Mouse (Mus musculus) liver, embryonic 15.5 days (tissue): ENCODE results near the gene Intu. TPM values are rescaled to one million over a fixed set of nuclear protein-coding genes. Genes with fewer than 3 reads are reported as not detected.
A peak's percentile ranks its signal among the peaks of the same experiment; 100 is the strongest.

Experiments used
- ATAC-seq: fragments of 200-750 bp; cut with Nextera tagmentation; 2 replicates; pipeline ENCODE4 v1.8.0; 2017; ENCODE audit warnings: moderate number of reproducible peaks, mild to moderate bottlenecking, moderate library complexity; ENCODE audit not compliant: insufficient read depth
- H3K27ac ChIP-seq: fragments of 300-500 bp; sonication (generic); replicated peaks from 2 replicates; pipeline ENCODE4 v1.5.1; 2015; ENCODE audit warnings: mild to moderate bottlenecking, inconsistent platforms
- H3K27me3 ChIP-seq: fragments of 300-500 bp; sonication (generic); 2 replicates; pipeline ENCODE4 v1.6.1; 2015; ENCODE audit warnings: mild to moderate bottlenecking, inconsistent platforms
- H3K36me3 ChIP-seq: fragments of 300-500 bp; sonication (generic); replicated peaks from 2 replicates; pipeline ENCODE4 v1.6.1; 2015; ENCODE audit warnings: moderate library complexity, mild to moderate bottlenecking, inconsistent platforms
- H3K4me1 ChIP-seq: fragments of 300-500 bp; sonication (generic); replicated peaks from 2 replicates; pipeline ENCODE4 v1.6.1; 2015; ENCODE audit warnings: inconsistent platforms
- H3K4me2 ChIP-seq: fragments of 300-500 bp; sonication (generic); 2 replicates; pipeline ENCODE4 v1.6.1; 2015; ENCODE audit warnings: moderate library complexity, mild to moderate bottlenecking, inconsistent platforms
- H3K4me3 ChIP-seq: fragments of 300-500 bp; sonication (generic); replicated peaks from 2 replicates; pipeline ENCODE4 v1.5.1; 2015; ENCODE audit warnings: mild to moderate bottlenecking, inconsistent platforms
- H3K9ac ChIP-seq: fragments of 300-500 bp; sonication (generic); 2 replicates; pipeline ENCODE4 v1.6.1; 2015; ENCODE audit warnings: moderate library complexity, mild to moderate bottlenecking, inconsistent platforms
- H3K9me3 ChIP-seq: fragments of 300-500 bp; sonication (generic); replicated peaks from 2 replicates; pipeline ENCODE4 v1.6.1; 2016; ENCODE audit warnings: inconsistent platforms
- WGBS: fragments of 180-500 bp; shearing (Covaris S2); methylation state at CpG from one replicate; pipeline ENCODE4 v1.1.7; 2015; ENCODE audit warnings: mixed read lengths; ENCODE audit not compliant: insufficient replicate concordance; 5-methylcytosine and 5-hydroxymethylcytosine counted together
- polyA plus RNA-seq: library from polyadenylated mRNA; unstranded; fragments of >200 nt; fragmentation: Nextera tagmentation; extraction: Ambion mirVana; gene quantifications from 2 replicates; pipeline ENCODE4 v1.2.1, GENCODE M21; 2015

The Intu gene
- polyA plus RNA-seq, 1 experiment from 2014 or later, result 0.69 TPM

GRCm38 (mm10) chr3:40512936-40513829 is 17.9 kb upstream of the Intu start:
- WGBS, result 75% methylated on average over 13 of the region's 13 CpGs

GRCm38 (mm10) chr3:40518240-40518639 is 12.8 kb upstream of the Intu start:
- no peak overlapping the region for H3K27ac ChIP-seq
- WGBS, result 44% methylated on average over 3 of the region's 3 CpGs
- H3K4me2 ChIP-seq, result no peak overlapping the region
- H3K9me3 ChIP-seq, result no peaks in the 10 kb centered on the region
- H3K9ac ChIP-seq, result no peak overlapping the region
- no peak overlapping the region for H3K4me3 ChIP-seq
- H3K36me3 ChIP-seq, result no peaks in the 10 kb centered on the region
- H3K27me3 ChIP-seq, result no peaks in the 10 kb centered on the region
- peaks cover 6% of the 10 kb centered on the region; the same call in 1 of the 2 replicates for H3K4me1 ChIP-seq
- ATAC-seq, result no peak

More at GRCm38 (mm10) chr3:40512936-40513829, 17.9 kb upstream of the Intu start:
- H3K27me3 ChIP-seq, result no peaks in the 10 kb centered on the region
- H3K4me1 ChIP-seq, result no peaks in the 10 kb centered on the region
- H3K27ac ChIP-seq, result no peak overlapping the region
- no peak overlapping the region for H3K9ac ChIP-seq
- no peak overlapping the region for H3K4me2 ChIP-seq
- H3K9me3 ChIP-seq, result no peaks in the 10 kb centered on the region
- no peak for ATAC-seq
- no peak overlapping the region for H3K4me3 ChIP-seq
- no peaks in the 10 kb centered on the region for H3K36me3 ChIP-seq

GRCm38 (mm10) chr3:40519555-40519954 is 11.5 kb upstream of the Intu start:
- Histone ChIP-seq H3K9me3 (no peaks in the 10 kb centered on the region), H3K4me1 (peaks cover 7% of the 10 kb centered on the region; the same call in 1 of the 2 replicates)
- no peak for ATAC-seq

GRCm38 (mm10) chr3:40520567-40520966 is 10.5 kb upstream of the Intu start:
- no peak overlapping the region for H3K27ac ChIP-seq
- ATAC-seq, result no peak

More at GRCm38 (mm10) chr3:40519555-40519954, 11.5 kb upstream of the Intu start:
- Histone ChIP-seq H3K4me3 (no peak overlapping the region), H3K4me2 (no peak overlapping the region), H3K27me3 (no peaks in the 10 kb centered on the region), H3K27ac (no peak overlapping the region), H3K9ac (no peak overlapping the region), H3K36me3 (no peaks in the 10 kb centered on the region)
- 48% methylated on average over 3 of the region's 3 CpGs for WGBS

GRCm38 (mm10) chr3:40522446-40522845 is 8.6 kb upstream of the Intu start:
- H3K9ac ChIP-seq, result no peak overlapping the region
- 37% methylated on average over 6 of the region's 6 CpGs for WGBS
- H3K27me3 ChIP-seq, result no peaks in the 10 kb centered on the region
- H3K4me3 ChIP-seq, result no peak overlapping the region
- H3K36me3 ChIP-seq, result no peaks in the 10 kb centered on the region
- peak overlapping the region; percentile 37 for H3K4me2 ChIP-seq
- H3K9me3 ChIP-seq, result no peaks in the 10 kb centered on the region
- ATAC-seq, result no peak
- peaks cover 7% of the 10 kb centered on the region; the same call in 1 of the 2 replicates for H3K4me1 ChIP-seq
- H3K27ac ChIP-seq, result no peak overlapping the region

More at GRCm38 (mm10) chr3:40520567-40520966, 10.5 kb upstream of the Intu start:
- no peak overlapping the region for H3K4me3 ChIP-seq
- no peak overlapping the region for H3K4me2 ChIP-seq
- no peaks in the 10 kb centered on the region for H3K36me3 ChIP-seq
- H3K9ac ChIP-seq, result no peak overlapping the region
- no peaks in the 10 kb centered on the region for H3K27me3 ChIP-seq
- peaks cover 7% of the 10 kb centered on the region; the same call in 1 of the 2 replicates for H3K4me1 ChIP-seq
- 71% methylated on average over 3 of the region's 3 CpGs for WGBS
- H3K9me3 ChIP-seq, result no peaks in the 10 kb centered on the region

GRCm38 (mm10) chr3:40522846-40523245 is 8.2 kb upstream of the Intu start:
- no peaks in the 10 kb centered on the region for H3K9me3 ChIP-seq
- no peak overlapping the region for H3K9ac ChIP-seq
- no peak overlapping the region for H3K4me3 ChIP-seq
- no peak overlapping the region for H3K27ac ChIP-seq
- no peak for ATAC-seq
- 46% methylated on average over 14 of the region's 14 CpGs for WGBS
- peaks cover 10% of the 10 kb centered on the region; the same call in 1 of the 2 replicates for H3K4me1 ChIP-seq
- H3K36me3 ChIP-seq, result no peaks in the 10 kb centered on the region
- no peaks in the 10 kb centered on the region for H3K27me3 ChIP-seq
- peak overlapping the region; percentile 37 for H3K4me2 ChIP-seq

- 14% methylated on average over 7 of the region's 7 CpGs for WGBS
- peaks cover 15% of the 10 kb centered on the region for H3K4me1 ChIP-seq
- no peaks in the 10 kb centered on the region for H3K9me3 ChIP-seq
- H3K27ac ChIP-seq, result no peak overlapping the region
- no peak for ATAC-seq
- no peak overlapping the region for H3K9ac ChIP-seq
- no peaks in the 10 kb centered on the region for H3K27me3 ChIP-seq
- no peak overlapping the region for H3K4me3 ChIP-seq
- H3K4me2 ChIP-seq, result peak overlapping the region; percentile 37
- H3K36me3 ChIP-seq, result no peaks in the 10 kb centered on the region
Measured at GRCm38 (mm10) chr3:40523371-40523783, 7.7 kb upstream of the Intu start.

- Histone ChIP-seq H3K9me3 (no peaks in the 10 kb centered on the region), H3K27ac (no peak overlapping the region), H3K4me1 (peaks cover 24% of the 10 kb centered on the region), H3K4me2 (no peak overlapping the region), H3K27me3 (no peaks in the 10 kb centered on the region; the same call in 1 of the 2 replicates), H3K36me3 (no peaks in the 10 kb centered on the region), H3K4me3 (no peak overlapping the region), H3K9ac (no peak overlapping the region)
- 59% methylated on average over 7 of the region's 7 CpGs for WGBS
- no peak for ATAC-seq
Measured at GRCm38 (mm10) chr3:40524841-40525240, 6.2 kb upstream of the Intu start.

- 11% methylated on average over 4 of the region's 4 CpGs for WGBS
- Histone ChIP-seq H3K4me3 (no peak overlapping the region), H3K36me3 (no peaks in the 10 kb centered on the region), H3K4me1 (peaks cover 24% of the 10 kb centered on the region), H3K27ac (no peak overlapping the region), H3K27me3 (no peaks in the 10 kb centered on the region; the same call in 1 of the 2 replicates), H3K4me2 (no peak overlapping the region), H3K9ac (no peak overlapping the region), H3K9me3 (no peaks in the 10 kb centered on the region)
- no peak for ATAC-seq
Measured at GRCm38 (mm10) chr3:40525341-40525740, 5.7 kb upstream of the Intu start.

GRCm38 (mm10) chr3:40526095-40526494 is 5.0 kb upstream of the Intu start:
- Histone ChIP-seq H3K4me3 (no peak overlapping the region), H3K9me3 (no peaks in the 10 kb centered on the region), H3K4me2 (no peak overlapping the region), H3K27me3 (peaks cover 5% of the 10 kb centered on the region), H3K36me3 (no peaks in the 10 kb centered on the region), H3K9ac (no peak overlapping the region), H3K4me1 (peaks cover 27% of the 10 kb centered on the region), H3K27ac (no peak overlapping the region)
- 84% methylated on average over 3 of the region's 3 CpGs for WGBS
- no peak for ATAC-seq

- WGBS, result 60% methylated on average over 10 of the region's 10 CpGs
- peaks cover 16% of the 10 kb centered on the region for H3K27me3 ChIP-seq
- peaks cover 35% of the 10 kb centered on the region for H3K4me1 ChIP-seq
- H3K9ac ChIP-seq, result no peak overlapping the region
- no peak for ATAC-seq
- no peaks in the 10 kb centered on the region for H3K36me3 ChIP-seq
- no peak overlapping the region for H3K27ac ChIP-seq
- H3K4me3 ChIP-seq, result no peak overlapping the region
- no peaks in the 10 kb centered on the region for H3K9me3 ChIP-seq
- no peak overlapping the region for H3K4me2 ChIP-seq
Measured at GRCm38 (mm10) chr3:40527218-40527617, 3.9 kb upstream of the Intu start.
